17 mouse cellular contexts compared by ENCODE assay signal in genomic region chr2:152367917-152368316, GRCm38 (mm10). TPM values are rescaled to one million over a fixed set of nuclear protein-coding genes. Genes with fewer than 3 reads are reported as not detected.
A peak's percentile ranks its signal among the peaks of the same experiment; 100 is the strongest.
DNase-seq lines count a peak whose midpoint lies in the region.
"Had no signal": no experiment of that assay in that cellular context is flagged by ENCODE, and none has a peak within 500 bp of the region (broad histone marks: within the 10 kb centered on the region; RNA-seq: fewer than 3 reads in every experiment).

No protein-coding gene starts in this region.

- peak; percentile 60 for DNase-seq in adrenal gland, adult 8-10 months
- DNase-seq in adrenal gland, adult 18-20 months (ENCODE audit: low spot score in 2 of 2) = no peak
- DNase-seq in ovary, adult 18-20 months (ENCODE audit: low spot score) = peak; percentile 48
- DNase-seq in ovary, postnatal 10 days (ENCODE audit: low spot score) = no peak
- peak; percentile 46 to 52 for DNase-seq in adrenal gland, postnatal 36 days
- DNase-seq in right cerebral cortex, postnatal 10 days (ENCODE audit: low spot score in 2 of 2) = no peak
- DNase-seq: cerebellum, adult 18-20 months; cerebellum, adult 9-10 months; cerebellum, postnatal 14 days; forebrain, postnatal 0 days; gastrocnemius, adult 2 months; gastrocnemius, postnatal 14 days; heart, adult 11 months had no signal

RNA-seq across cellular contexts. Expression of gene Nrsn2, which starts 8.5 kb away (rescaled TPM):
- 10 to 100 TPM in 1 of 4 experiments, 1 to 10 TPM in 3; 5.3 to 11.3 (median 8.1) TPM for total RNA-seq in adrenal gland, adult 8-10 months (2022)
- 1 to 10 TPM; 5.8 to 6.7 TPM for total RNA-seq in adrenal gland, adult 18-20 months (2021)
- 1 to 10 TPM; 2.3 to 2.5 TPM for total RNA-seq in adrenal gland, postnatal 36 days (2021)
- total RNA-seq: common myeloid progenitor, adult 5-6 weeks; gastrocnemius, adult 2 months; gastrocnemius, postnatal 14 days; heart, adult 8-10 months; heart, postnatal 25 days; hematopoietic stem cell, adult 5-6 weeks had no signal

RNA-seq across cellular contexts. Expression of gene Trib3, which starts 24.1 kb away (rescaled TPM):
- total RNA-seq in adrenal gland, adult 8-10 months (2022) = 10 to 100 TPM in 2 of 4 experiments, 1 to 10 TPM in 2; 2.8 to 11.3 (median 6.9) TPM
- 10 to 100 TPM in 1 of 2 experiments, 1 to 10 TPM in 1; 4.9 to 12.4 TPM for total RNA-seq in adrenal gland, adult 18-20 months (2021)
- total RNA-seq in adrenal gland, postnatal 36 days (2021) = 10 to 100 TPM in 1 of 2 experiments, 1 to 10 TPM in 1; 4.6 to 19.9 TPM
- total RNA-seq: common myeloid progenitor, adult 5-6 weeks had no signal

RNA-seq across cellular contexts. Expression of gene Sox12, which starts 29.9 kb away (rescaled TPM):
- total RNA-seq in adrenal gland, adult 8-10 months (2022) = 10 to 100 TPM in 3 of 4 experiments, 1 to 10 TPM in 1; 9.9 to 16.8 (median 12.6) TPM
- 1 to 10 TPM; 3.5 to 7.3 TPM for total RNA-seq in adrenal gland, adult 18-20 months (2021)
- 10 to 100 TPM in 1 of 2 experiments, 1 to 10 TPM in 1; 8.3 to 12.9 TPM for total RNA-seq in adrenal gland, postnatal 36 days (2021)

RNA-seq across cellular contexts. Expression of gene Rbck1, which starts 35.5 kb away (rescaled TPM):
- total RNA-seq in adrenal gland, adult 8-10 months (2022) = 100 to 1,000 TPM; 120 to 169 (median 145) TPM
- 100 to 1,000 TPM in 1 of 2 experiments, 10 to 100 TPM in 1; 97.4 to 112 TPM for total RNA-seq in adrenal gland, adult 18-20 months (2021)
- total RNA-seq in adrenal gland, postnatal 36 days (2021) = 10 to 100 TPM; 85.1 to 94.5 TPM

RNA-seq across cellular contexts. Expression of gene Zcchc3, which starts 46.9 kb away (rescaled TPM):
- total RNA-seq in adrenal gland, adult 8-10 months (2022) = 10 to 100 TPM in 1 of 4 experiments, 1 to 10 TPM in 3; 7.9 to 11.2 (median 9.2) TPM
- 1 to 10 TPM; 6.8 to 7.8 TPM for total RNA-seq in adrenal gland, adult 18-20 months (2021)
- total RNA-seq in adrenal gland, postnatal 36 days (2021) = 1 to 10 TPM; 6.8 to 8.7 TPM

Comparison
In these comparisons a context has a peak if more than half of its experiments do, and no peak if none do; other contexts are left out.
1. DNase-seq: peak in adrenal gland, adult 8-10 months (single experiment), ovary, adult 18-20 months (single experiment) and adrenal gland, postnatal 36 days (2 of 2); none in adrenal gland, adult 18-20 months (0 of 2), ovary, postnatal 10 days (single experiment) and right cerebral cortex, postnatal 10 days (0 of 2).